Mouse (Mus musculus): ENCODE measurements around the gene Rptor. TPM values are rescaled to one million over a fixed set of nuclear protein-coding genes. Genes with fewer than 3 reads are reported as not detected.
A peak's percentile ranks its signal among the peaks of the same experiment; 100 is the strongest.

Rptor gene
- polyA plus RNA-seq, 1 experiment from 2014 or later: 4.9 TPM

GRCm38 (mm10) chr11:119745333-119745732, 142.6 kb downstream of the Rptor start:
- H3K27me3 ChIP-seq: no peaks in the 10 kb centered on the region
- ATAC-seq (ENCODE audit: low read depth) (no peak), DNase-seq (no peak)
- peaks cover 3% of the 10 kb centered on the region; the same call in 1 of the 2 replicates for H3K36me3 ChIP-seq
- H3K9ac ChIP-seq: no peak overlapping the region
- H3K4me1 ChIP-seq (replicated peaks): peaks cover 9% of the 10 kb centered on the region
- WGBS (ENCODE audit: insufficient replicate concordance): 86% methylated on average over 7 of the region's 7 CpGs
- H3K4me2 ChIP-seq: no peak overlapping the region
- no peak overlapping the region for H3K4me3 ChIP-seq (replicated peaks)
- H3K27ac ChIP-seq: no peak overlapping the region
- no peaks in the 10 kb centered on the region for H3K9me3 ChIP-seq (replicated peaks)

DNA sequence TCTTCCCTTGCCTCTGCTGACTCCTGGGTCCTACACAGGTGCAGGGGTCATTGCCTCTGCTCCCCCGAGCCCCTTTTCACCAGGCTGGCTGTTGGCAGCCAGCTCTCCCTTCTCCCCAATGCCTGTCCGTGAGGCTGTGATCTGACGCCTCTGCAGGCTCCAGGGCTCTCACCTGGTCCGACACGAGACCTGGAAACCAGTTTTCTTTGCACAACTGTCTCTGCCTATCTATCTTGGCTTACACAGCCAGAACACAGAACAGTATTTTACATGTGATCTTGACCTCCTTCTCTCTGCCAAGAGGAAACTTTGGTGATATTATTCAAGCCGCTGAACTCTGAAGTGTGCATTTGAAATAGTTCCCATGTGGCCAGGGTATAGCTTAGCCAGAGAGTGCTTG, 151.8 kb downstream of the Rptor start:
- Histone ChIP-seq H3K4me3 (replicated peaks) (no peak overlapping the region), H3K9me3 (replicated peaks) (no peaks in the 10 kb centered on the region), H3K4me1 (replicated peaks) (no peaks in the 10 kb centered on the region), H3K27me3 (no peaks in the 10 kb centered on the region), H3K27ac (no peak overlapping the region), H3K9ac (no peak overlapping the region), H3K4me2 (no peak overlapping the region), H3K36me3 (peaks cover 29% of the 10 kb centered on the region)
- 76% methylated on average over 6 of the region's 6 CpGs for WGBS (ENCODE audit: insufficient replicate concordance)
- DNase-seq (no peak), ATAC-seq (ENCODE audit: low read depth) (no peak)

GRCm38 (mm10) chr11:119758214-119758613, 155.5 kb downstream of the Rptor start:
- Histone ChIP-seq H3K36me3 (peaks cover 30% of the 10 kb centered on the region), H3K4me3 (replicated peaks) (no peak overlapping the region), H3K9ac (no peak overlapping the region), H3K27ac (no peak overlapping the region), H3K4me1 (replicated peaks) (no peaks in the 10 kb centered on the region; the same call in 1 of the 2 replicates), H3K9me3 (replicated peaks) (no peaks in the 10 kb centered on the region), H3K27me3 (no peaks in the 10 kb centered on the region), H3K4me2 (no peak overlapping the region)
- ATAC-seq (ENCODE audit: low read depth) (no peak), DNase-seq (no peak)
- WGBS (ENCODE audit: insufficient replicate concordance): 79% methylated on average over 5 of the region's 5 CpGs

GRCm38 (mm10) chr11:119758705-119759327, 156.1 kb downstream of the Rptor start:
- H3K36me3 ChIP-seq: peaks cover 30% of the 10 kb centered on the region
- H3K4me3 ChIP-seq (replicated peaks): no peak overlapping the region
- no peaks in the 10 kb centered on the region; the same call in 1 of the 2 replicates for H3K4me1 ChIP-seq (replicated peaks)
- H3K27me3 ChIP-seq: no peaks in the 10 kb centered on the region
- H3K4me2 ChIP-seq: no peak overlapping the region
- H3K27ac ChIP-seq: no peak overlapping the region
- DNase-seq (no peak), ATAC-seq (ENCODE audit: low read depth) (no peak)
- no peaks in the 10 kb centered on the region for H3K9me3 ChIP-seq (replicated peaks)
- H3K9ac ChIP-seq: no peak overlapping the region
- whole genome bisulfite sequencing (ENCODE audit: insufficient replicate concordance): 88% methylated on average over 7 of the region's 7 CpGs

- DNase-seq: no peak
- Histone ChIP-seq H3K9ac (no peak overlapping the region), H3K4me2 (no peak overlapping the region), H3K27me3 (no peaks in the 10 kb centered on the region), H3K4me3 (replicated peaks) (no peak overlapping the region), H3K36me3 (peaks cover 13% of the 10 kb centered on the region; the same call in 1 of the 2 replicates), H3K4me1 (replicated peaks) (no peaks in the 10 kb centered on the region; the same call in 1 of the 2 replicates), H3K9me3 (replicated peaks) (no peaks in the 10 kb centered on the region), H3K27ac (no peak overlapping the region)
- 78% methylated on average over 9 of the region's 9 CpGs for WGBS (ENCODE audit: insufficient replicate concordance)
- ATAC-seq (ENCODE audit: low read depth): no peak
Measured at GRCm38 (mm10) chr11:119762911-119763310, 160.2 kb downstream of the Rptor start.

DNA sequence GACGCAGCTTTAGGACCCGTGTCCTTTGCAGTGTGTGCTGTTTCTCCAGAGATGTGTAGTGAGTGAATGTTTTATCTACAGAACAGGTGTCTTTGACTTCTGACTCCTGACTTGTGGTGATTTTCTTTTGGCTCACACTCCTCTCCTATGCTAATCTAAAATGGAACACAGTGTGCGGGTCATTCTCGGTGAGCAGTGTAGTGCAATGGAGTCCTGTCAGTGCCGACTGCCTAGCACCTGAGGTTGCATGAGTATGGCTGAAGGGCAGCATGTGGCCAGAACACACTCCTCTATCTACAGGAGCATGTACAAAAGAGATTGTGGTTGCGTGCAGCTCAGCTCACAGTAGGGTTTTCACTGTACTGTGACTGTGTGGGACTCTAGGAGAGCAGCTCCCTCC, 163.3 kb downstream of the Rptor start:
- Histone ChIP-seq H3K27me3 (no peaks in the 10 kb centered on the region), H3K27ac (no peak overlapping the region), H3K4me2 (no peak overlapping the region), H3K9me3 (replicated peaks) (no peaks in the 10 kb centered on the region), H3K4me1 (replicated peaks) (peaks cover 9% of the 10 kb centered on the region), H3K9ac (no peak overlapping the region), H3K4me3 (replicated peaks) (no peak overlapping the region), H3K36me3 (0 out of 2 replicates have a peak, but pooled peaks cover 4% of the 10 kb centered on the region)
- ATAC-seq (ENCODE audit: low read depth): no peak
- DNase-seq: no peak
- 80% methylated on average over 6 of the region's 6 CpGs for WGBS (ENCODE audit: insufficient replicate concordance)

DNA sequence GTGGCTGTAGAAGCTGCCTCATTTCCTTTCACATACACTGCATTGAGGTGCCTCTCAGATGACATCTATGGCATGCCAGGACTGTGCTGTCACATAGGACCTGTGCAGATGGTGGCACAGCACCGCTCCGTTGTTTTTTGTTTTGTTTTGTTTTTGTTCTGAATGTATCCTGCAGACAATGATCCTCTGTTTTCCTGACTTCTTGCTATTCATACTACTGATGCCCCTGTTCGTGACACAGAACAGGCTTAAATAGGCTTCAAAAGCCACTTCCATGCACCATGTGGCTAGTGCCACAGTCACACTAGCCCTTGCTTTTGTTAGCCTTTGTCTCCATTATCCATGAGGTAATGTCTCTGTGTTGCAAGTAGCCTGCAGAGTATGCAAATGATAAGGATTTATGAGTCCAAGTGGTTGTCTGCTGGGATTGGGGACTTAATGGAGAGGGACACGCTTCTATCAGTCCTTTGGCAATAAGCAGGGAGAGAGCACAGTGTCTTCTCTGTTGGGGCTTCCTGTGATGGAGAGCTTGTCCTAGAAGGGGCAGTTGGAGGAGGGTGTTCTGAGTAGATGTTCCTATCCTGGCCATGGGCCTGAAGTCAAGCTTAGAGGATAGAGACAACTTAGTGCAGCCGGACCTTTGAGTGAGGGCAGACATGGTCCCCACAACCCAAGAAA, 164.2 kb downstream of the Rptor start:
- no peak overlapping the region for H3K27ac ChIP-seq
- H3K36me3 ChIP-seq: 0 out of 2 replicates have a peak, but pooled peaks cover 13% of the 10 kb centered on the region
- no peaks in the 10 kb centered on the region for H3K9me3 ChIP-seq (replicated peaks)
- DNase-seq: no peak
- ATAC-seq (ENCODE audit: low read depth): no peak
- no peak overlapping the region for H3K9ac ChIP-seq
- H3K4me3 ChIP-seq (replicated peaks): no peak overlapping the region
- H3K4me1 ChIP-seq (replicated peaks): peaks cover 13% of the 10 kb centered on the region
- 84% methylated on average over 5 of the region's 5 CpGs for WGBS (ENCODE audit: insufficient replicate concordance)
- no peak overlapping the region for H3K4me2 ChIP-seq
- no peaks in the 10 kb centered on the region for H3K27me3 ChIP-seq

GRCm38 (mm10) chr11:119767525-119767924, 164.8 kb downstream of the Rptor start:
- Histone ChIP-seq H3K27me3 (no peaks in the 10 kb centered on the region), H3K4me3 (replicated peaks) (no peak overlapping the region), H3K4me2 (no peak overlapping the region), H3K9ac (no peak overlapping the region), H3K27ac (no peak overlapping the region), H3K4me1 (replicated peaks) (peaks cover 13% of the 10 kb centered on the region), H3K36me3 (0 out of 2 replicates have a peak, but pooled peaks cover 13% of the 10 kb centered on the region), H3K9me3 (replicated peaks) (no peaks in the 10 kb centered on the region)
- no peak for DNase-seq
- no peak for ATAC-seq (ENCODE audit: low read depth)
- WGBS (ENCODE audit: insufficient replicate concordance): 75% methylated on average over 6 of the region's 6 CpGs

- ATAC-seq (ENCODE audit: low read depth) (no peak), DNase-seq (no peak)
- no peak overlapping the region for H3K4me2 ChIP-seq
- peaks cover 13% of the 10 kb centered on the region for H3K4me1 ChIP-seq (replicated peaks)
- no peaks in the 10 kb centered on the region for H3K27me3 ChIP-seq
- no peak overlapping the region for H3K27ac ChIP-seq
- 0 out of 2 replicates have a peak, but pooled peaks cover 21% of the 10 kb centered on the region for H3K36me3 ChIP-seq
- no peak overlapping the region for H3K9ac ChIP-seq
- no peak overlapping the region for H3K4me3 ChIP-seq (replicated peaks)
- WGBS (ENCODE audit: insufficient replicate concordance): 83% methylated on average over 4 of the region's 4 CpGs
- no peaks in the 10 kb centered on the region for H3K9me3 ChIP-seq (replicated peaks)
Measured at GRCm38 (mm10) chr11:119768511-119768910, 165.8 kb downstream of the Rptor start.

- Histone ChIP-seq H3K27me3 (no peaks in the 10 kb centered on the region), H3K9ac (no peak overlapping the region)
Measured at GRCm38 (mm10) chr11:119769666-119770065, 167.0 kb downstream of the Rptor start.

DNA sequence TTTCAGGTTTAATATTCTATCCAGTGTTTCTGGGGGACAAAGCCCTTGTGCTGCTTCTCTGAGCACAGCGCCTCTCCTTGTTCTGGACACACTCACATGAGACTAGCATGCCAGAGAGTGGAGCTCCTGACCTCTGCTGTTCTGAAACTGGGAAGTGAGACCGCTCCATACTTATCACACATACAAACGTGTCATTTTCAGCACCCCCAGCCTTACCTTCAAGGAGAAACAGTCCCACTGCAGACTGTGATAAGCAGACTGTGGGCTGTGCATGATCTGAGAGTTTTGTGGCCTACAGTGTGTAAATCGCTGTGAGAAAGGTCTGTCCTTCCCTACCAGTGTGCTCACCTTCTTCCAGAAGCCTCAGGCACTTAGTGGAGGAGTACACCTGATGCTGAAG, 168.3 kb downstream of the Rptor start:
- Histone ChIP-seq H3K27me3 (no peaks in the 10 kb centered on the region), H3K4me1 (replicated peaks) (peaks cover 13% of the 10 kb centered on the region), H3K27ac (no peak overlapping the region), H3K36me3 (peaks cover 28% of the 10 kb centered on the region), H3K9ac (no peak overlapping the region), H3K9me3 (replicated peaks) (0 out of 2 replicates have a peak, but pooled peaks cover 3% of the 10 kb centered on the region), H3K4me2 (no peak overlapping the region), H3K4me3 (replicated peaks) (no peak overlapping the region)
- DNase-seq (peak; percentile 5), ATAC-seq (ENCODE audit: low read depth) (peak; percentile 75)
- 33% methylated on average over 4 of the region's 4 CpGs for WGBS (ENCODE audit: insufficient replicate concordance)

More at GRCm38 (mm10) chr11:119769666-119770065, 167.0 kb downstream of the Rptor start:
- ATAC-seq (ENCODE audit: low read depth): no peak
- no peak overlapping the region for H3K4me3 ChIP-seq (replicated peaks)
- H3K9me3 ChIP-seq (replicated peaks): no peaks in the 10 kb centered on the region
- H3K36me3 ChIP-seq: 0 out of 2 replicates have a peak, but pooled peaks cover 23% of the 10 kb centered on the region
- H3K27ac ChIP-seq: no peak overlapping the region
- DNase-seq: no peak
- no peak overlapping the region for H3K4me2 ChIP-seq
- peaks cover 13% of the 10 kb centered on the region for H3K4me1 ChIP-seq (replicated peaks)
- 76% methylated on average over 4 of the region's 4 CpGs for WGBS (ENCODE audit: insufficient replicate concordance)

All from liver, embryonic 13.5 days (tissue).